Mouse (Mus musculus): ENCODE measurements at regions not wholly inside any gene's neighbourhood (a gene's known extent, or its start where the extent isn't known, plus 50 kb on each side); places are given as distances from the start of the nearest gene placed in this dataset.

DNA sequence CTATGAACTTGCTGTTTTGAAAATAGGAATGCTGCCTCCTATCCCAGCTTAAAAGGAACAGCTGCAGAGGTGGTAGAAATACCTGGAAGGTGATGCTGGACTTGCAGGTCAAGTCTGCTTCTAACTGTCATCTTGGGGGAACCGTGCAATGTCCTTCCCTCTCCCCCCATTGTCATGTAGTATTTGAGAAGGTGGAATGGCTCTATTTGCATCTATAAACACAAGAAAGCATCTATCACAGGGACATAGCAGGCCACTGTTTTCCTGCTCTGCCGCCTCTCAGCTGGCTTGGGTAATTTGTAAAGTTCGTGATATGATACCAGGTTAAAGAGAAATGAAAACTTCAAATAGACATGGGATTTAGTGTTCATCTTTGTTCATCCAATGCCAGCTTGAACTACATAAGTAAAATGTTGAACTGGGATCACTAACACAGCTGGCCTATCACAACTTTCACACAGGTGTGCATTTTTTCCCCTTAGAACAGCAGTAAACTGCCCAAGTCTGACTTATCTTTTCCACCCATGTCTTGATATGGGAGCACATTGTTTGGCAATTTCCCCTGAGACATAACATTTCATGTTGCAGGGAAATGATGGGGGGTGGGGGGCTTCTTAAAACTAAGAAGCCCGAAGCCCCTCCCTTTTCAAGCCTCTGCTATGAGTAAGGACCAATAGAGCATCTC lies 138.6 kb upstream of the Fndc3a start:
- ATAC-seq: no peak
- Histone ChIP-seq H3K4me1 (no peaks in the 10 kb centered on the region), H3K27me3 (replicated peaks) (no peaks in the 10 kb centered on the region), H3K4me2 (no peak overlapping the region), H3K4me3 (no peak overlapping the region), H3K27ac (no peak overlapping the region), H3K9me3 (replicated peaks) (no peaks in the 10 kb centered on the region), H3K9ac (no peak overlapping the region), H3K36me3 (no peaks in the 10 kb centered on the region)
- 65% methylated on average over 4 of the region's 4 CpGs for WGBS (ENCODE audit: insufficient replicate concordance)

DNA sequence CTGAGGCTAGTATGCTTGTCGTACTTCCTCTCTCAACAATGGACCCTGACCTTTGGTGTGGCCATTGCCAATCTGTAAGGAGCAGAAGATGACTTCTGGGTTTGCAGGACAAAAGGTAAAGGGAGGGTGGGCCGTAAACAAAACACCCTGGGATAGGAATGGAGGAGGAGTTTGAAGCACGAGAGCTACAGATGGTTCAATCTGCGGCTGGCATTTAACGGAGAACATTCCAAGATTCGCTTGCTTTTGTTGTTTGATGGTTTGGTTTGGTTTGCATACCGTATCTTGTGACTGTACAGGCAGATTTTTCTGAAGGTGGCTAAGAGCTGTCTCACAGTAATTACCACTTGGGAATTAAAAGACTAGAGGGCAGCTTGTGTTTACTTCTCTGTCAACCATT lies 137.7 kb upstream of the Fndc3a start:
- Histone ChIP-seq H3K4me1 (no peaks in the 10 kb centered on the region), H3K9me3 (replicated peaks) (no peaks in the 10 kb centered on the region), H3K27me3 (replicated peaks) (no peaks in the 10 kb centered on the region), H3K27ac (no peak overlapping the region), H3K36me3 (no peaks in the 10 kb centered on the region), H3K9ac (no peak overlapping the region), H3K4me3 (no peak overlapping the region), H3K4me2 (no peak overlapping the region)
- WGBS (ENCODE audit: insufficient replicate concordance): 58% methylated on average over 7 of the region's 7 CpGs
- ATAC-seq: no peak

DNA sequence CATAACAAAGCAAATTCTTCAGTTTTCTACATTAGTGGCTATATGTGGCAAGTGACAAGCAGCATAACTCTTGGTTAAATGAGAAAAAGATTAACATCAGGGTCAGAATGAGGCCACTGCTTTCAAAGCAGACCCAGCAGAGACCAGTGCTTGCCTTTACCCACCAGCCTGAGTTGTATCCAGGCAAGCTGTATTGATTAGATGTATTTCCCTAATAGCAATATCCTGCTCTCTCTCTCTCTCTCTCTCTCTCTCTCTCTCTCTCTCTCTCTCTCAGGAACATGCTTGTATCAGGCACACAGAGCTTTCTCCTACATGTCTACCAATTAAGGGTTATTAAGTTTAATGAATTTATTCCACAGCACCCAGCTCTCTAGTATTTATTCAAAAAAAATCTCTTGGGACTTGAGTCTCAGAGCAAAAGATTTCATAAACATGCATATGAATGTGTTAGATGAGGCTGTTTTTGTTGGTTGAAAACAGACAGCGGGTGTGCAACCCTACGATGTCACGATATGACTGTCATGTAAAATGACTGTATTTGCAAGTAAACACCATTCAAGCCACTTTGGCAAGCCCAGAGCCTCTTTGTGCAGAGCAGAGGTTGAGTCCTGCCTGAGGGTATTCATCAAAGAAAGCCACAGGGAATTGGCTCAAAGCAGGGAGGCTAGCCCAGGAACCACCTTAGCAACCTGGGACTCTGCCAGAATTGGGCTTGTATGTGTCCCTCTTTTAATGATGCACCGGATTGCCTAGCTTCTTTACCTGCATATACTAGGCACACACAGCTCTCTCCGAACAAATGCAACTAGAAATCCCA lies 136.0 kb upstream of the Fndc3a start:
- Histone ChIP-seq H3K27me3 (replicated peaks) (no peaks in the 10 kb centered on the region), H3K4me2 (no peak overlapping the region), H3K4me3 (no peak overlapping the region), H3K4me1 (no peaks in the 10 kb centered on the region), H3K36me3 (no peaks in the 10 kb centered on the region), H3K9me3 (replicated peaks) (no peaks in the 10 kb centered on the region), H3K27ac (no peak overlapping the region), H3K9ac (no peak overlapping the region)
- WGBS (ENCODE audit: insufficient replicate concordance): 76% methylated on average over 5 of the region's 5 CpGs
- ATAC-seq: no peak

GRCm38 (mm10) chr14:72844753-72845369 lies 135.1 kb upstream of the Fndc3a start:
- no peak overlapping the region for H3K4me3 ChIP-seq
- H3K4me2 ChIP-seq: no peak overlapping the region
- WGBS (ENCODE audit: insufficient replicate concordance): 53% methylated on average over 5 of the region's 5 CpGs
- no peaks in the 10 kb centered on the region for H3K9me3 ChIP-seq (replicated peaks)
- H3K9ac ChIP-seq: no peak overlapping the region
- H3K27ac ChIP-seq: no peak overlapping the region
- no peaks in the 10 kb centered on the region for H3K36me3 ChIP-seq
- H3K4me1 ChIP-seq: no peaks in the 10 kb centered on the region
- H3K27me3 ChIP-seq (replicated peaks): no peaks in the 10 kb centered on the region
- no peak for ATAC-seq

GRCm38 (mm10) chr14:72841753-72842152 lies 131.9 kb upstream of the Fndc3a start:
- no peak for ATAC-seq
- WGBS (ENCODE audit: insufficient replicate concordance): 73% methylated on average over 1 of the region's 1 CpGs
- Histone ChIP-seq H3K4me3 (no peak overlapping the region), H3K4me1 (no peaks in the 10 kb centered on the region), H3K9me3 (replicated peaks) (no peaks in the 10 kb centered on the region), H3K36me3 (no peaks in the 10 kb centered on the region), H3K9ac (no peak overlapping the region), H3K27me3 (replicated peaks) (no peaks in the 10 kb centered on the region), H3K4me2 (no peak overlapping the region), H3K27ac (no peak overlapping the region)

DNA sequence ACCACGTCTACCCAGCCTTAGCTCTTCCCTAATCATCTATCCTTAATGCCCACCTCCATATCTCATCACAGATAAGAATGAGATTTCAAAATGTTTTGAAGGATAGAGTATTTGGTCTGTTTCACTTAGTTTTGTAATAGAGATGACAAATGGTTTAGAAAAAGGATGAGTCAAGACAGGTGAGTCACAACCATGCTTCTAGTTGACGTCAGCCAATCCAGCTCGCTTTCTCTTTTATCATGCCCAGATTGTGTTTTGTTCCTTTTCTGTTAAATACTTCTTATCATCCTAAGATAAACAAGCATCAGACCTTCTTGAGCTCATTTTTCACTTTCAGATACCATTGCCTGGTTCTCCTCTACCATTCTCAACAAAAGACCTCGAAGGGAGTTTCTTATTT lies 125.4 kb upstream of the Fndc3a start:
- no peak for ATAC-seq
- Histone ChIP-seq H3K36me3 (no peaks in the 10 kb centered on the region), H3K27me3 (replicated peaks) (no peaks in the 10 kb centered on the region), H3K4me1 (no peaks in the 10 kb centered on the region), H3K4me3 (no peak overlapping the region), H3K9me3 (replicated peaks) (no peaks in the 10 kb centered on the region), H3K9ac (no peak overlapping the region), H3K27ac (no peak overlapping the region), H3K4me2 (no peak overlapping the region)
- 68% methylated on average over 4 of the region's 4 CpGs for WGBS (ENCODE audit: insufficient replicate concordance)

DNA sequence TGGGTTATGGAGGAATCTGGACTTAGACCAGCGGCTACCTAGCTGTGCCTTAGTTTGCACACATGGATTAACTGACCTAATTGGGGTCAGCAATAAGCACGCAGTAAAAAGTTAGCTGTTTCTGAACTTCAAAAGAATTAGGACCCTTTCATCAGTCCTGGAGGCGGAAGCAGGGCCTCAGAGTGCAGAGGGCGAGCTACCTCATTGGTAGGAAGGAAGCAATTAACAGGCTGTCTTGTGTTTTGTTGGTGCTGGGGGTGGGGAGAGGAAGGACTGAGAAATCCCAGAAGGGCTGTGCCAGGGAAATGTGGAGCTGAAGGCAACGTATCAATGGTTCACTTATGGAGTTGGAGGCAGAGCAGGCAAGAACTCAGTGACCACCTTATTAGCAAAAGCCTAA lies 119.5 kb upstream of the Fndc3a start:
- H3K4me2 ChIP-seq: no peak overlapping the region
- H3K27ac ChIP-seq: no peak overlapping the region
- no peak for ATAC-seq
- WGBS (ENCODE audit: insufficient replicate concordance): 35% methylated on average over 5 of the region's 5 CpGs
- no peak overlapping the region for H3K9ac ChIP-seq
- H3K4me3 ChIP-seq: no peak overlapping the region
- no peaks in the 10 kb centered on the region for H3K9me3 ChIP-seq (replicated peaks)
- no peaks in the 10 kb centered on the region for H3K36me3 ChIP-seq
- no peaks in the 10 kb centered on the region for H3K27me3 ChIP-seq (replicated peaks)
- no peaks in the 10 kb centered on the region for H3K4me1 ChIP-seq

- no peak for ATAC-seq
- H3K4me3 ChIP-seq: no peak overlapping the region
- no peaks in the 10 kb centered on the region for H3K9me3 ChIP-seq (replicated peaks)
- H3K27ac ChIP-seq: no peak overlapping the region
- H3K27me3 ChIP-seq (replicated peaks): no peaks in the 10 kb centered on the region
- H3K36me3 ChIP-seq: no peaks in the 10 kb centered on the region
- no peaks in the 10 kb centered on the region for H3K4me1 ChIP-seq
- no peak overlapping the region for H3K9ac ChIP-seq
- WGBS (ENCODE audit: insufficient replicate concordance): 48% methylated on average over 4 of the region's 4 CpGs
- no peak overlapping the region for H3K4me2 ChIP-seq
Observed at GRCm38 (mm10) chr14:72825549-72825948, 115.7 kb upstream of the Fndc3a start.

DNA sequence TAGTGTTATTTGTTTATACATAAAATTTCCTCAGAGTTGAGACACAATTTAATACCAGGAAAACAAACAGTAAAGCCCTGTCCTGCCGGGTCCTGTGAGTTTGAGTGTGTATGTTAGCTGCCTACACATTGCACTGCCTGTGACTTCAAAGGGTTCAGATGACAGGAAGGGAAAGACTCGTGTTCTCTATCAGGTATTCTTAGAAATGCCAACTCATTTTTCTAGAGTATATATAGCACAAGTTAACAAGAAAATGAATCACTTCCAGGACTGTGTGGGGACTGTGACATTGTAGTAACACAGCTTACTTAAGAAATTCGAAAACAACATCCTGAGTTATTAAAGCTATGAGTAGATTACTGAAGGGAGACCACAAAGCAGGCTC lies 112.4 kb upstream of the Fndc3a start:
- 38% methylated on average over 3 of the region's 3 CpGs for WGBS (ENCODE audit: insufficient replicate concordance)

DNA sequence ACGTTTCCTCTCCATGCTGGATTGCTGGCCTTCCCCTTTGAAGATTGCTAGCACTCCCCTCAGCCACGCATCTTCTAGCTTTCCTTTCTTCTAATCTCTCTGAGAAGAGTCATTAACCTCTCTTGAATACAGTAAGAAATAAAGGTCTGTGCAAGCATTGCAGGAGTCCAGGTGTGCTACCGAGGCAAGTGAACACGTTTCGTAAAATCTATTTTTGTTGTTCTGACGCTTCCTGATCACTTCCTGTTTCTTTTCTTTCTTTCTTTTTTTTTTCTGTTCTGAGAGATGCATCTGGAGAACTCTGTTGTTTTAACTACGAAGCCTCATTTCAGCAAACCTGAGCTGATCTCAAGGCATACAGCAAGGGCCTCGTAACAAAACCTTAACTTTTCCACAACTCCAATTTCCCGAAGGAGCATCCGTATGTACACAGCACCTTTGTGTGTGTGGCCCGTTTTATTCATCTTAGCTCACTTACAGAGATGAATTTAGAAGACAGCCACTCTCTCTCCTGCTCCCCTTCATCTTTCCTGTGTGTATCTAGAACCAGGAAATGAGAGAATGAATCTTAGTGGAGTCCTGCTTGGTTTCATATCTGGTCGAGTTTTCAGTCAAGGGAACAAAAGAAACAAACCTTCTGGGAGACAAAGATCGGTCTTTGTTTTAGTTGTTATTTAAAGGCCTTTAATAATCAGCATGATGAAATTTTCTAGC lies 111.9 kb upstream of the Fndc3a start:
- H3K4me1 ChIP-seq: no peaks in the 10 kb centered on the region
- no peaks in the 10 kb centered on the region for H3K9me3 ChIP-seq (replicated peaks)
- no peak for ATAC-seq
- no peak overlapping the region for H3K9ac ChIP-seq
- no peak overlapping the region for H3K4me3 ChIP-seq
- 63% methylated on average over 13 of the region's 13 CpGs for WGBS (ENCODE audit: insufficient replicate concordance)
- no peak overlapping the region for H3K4me2 ChIP-seq
- H3K27ac ChIP-seq: no peak overlapping the region
- H3K36me3 ChIP-seq: no peaks in the 10 kb centered on the region
- no peaks in the 10 kb centered on the region for H3K27me3 ChIP-seq (replicated peaks)

More for the DNA sequence above, 112.4 kb upstream of the Fndc3a start:
- ATAC-seq: no peak
- H3K4me3 ChIP-seq: no peak overlapping the region
- H3K36me3 ChIP-seq: no peaks in the 10 kb centered on the region
- no peak overlapping the region for H3K27ac ChIP-seq
- no peak overlapping the region for H3K4me2 ChIP-seq
- no peaks in the 10 kb centered on the region for H3K9me3 ChIP-seq (replicated peaks)
- H3K4me1 ChIP-seq: no peaks in the 10 kb centered on the region
- H3K27me3 ChIP-seq (replicated peaks): no peaks in the 10 kb centered on the region
- H3K9ac ChIP-seq: no peak overlapping the region

GRCm38 (mm10) chr14:72819037-72819436 lies 109.2 kb upstream of the Fndc3a start:
- Histone ChIP-seq H3K27me3 (replicated peaks) (no peaks in the 10 kb centered on the region), H3K27ac (no peak overlapping the region), H3K4me2 (no peak overlapping the region), H3K4me3 (no peak overlapping the region), H3K9me3 (replicated peaks) (no peaks in the 10 kb centered on the region), H3K9ac (no peak overlapping the region), H3K4me1 (no peaks in the 10 kb centered on the region), H3K36me3 (no peaks in the 10 kb centered on the region)
- WGBS (ENCODE audit: insufficient replicate concordance): 72% methylated on average over 4 of the region's 4 CpGs
- ATAC-seq: no peak

GRCm38 (mm10) chr14:72817764-72818163 lies 108.0 kb upstream of the Fndc3a start:
- Histone ChIP-seq H3K4me2 (no peak overlapping the region), H3K4me1 (no peaks in the 10 kb centered on the region), H3K4me3 (no peak overlapping the region), H3K36me3 (no peaks in the 10 kb centered on the region), H3K9ac (no peak overlapping the region), H3K9me3 (replicated peaks) (no peaks in the 10 kb centered on the region), H3K27me3 (replicated peaks) (no peaks in the 10 kb centered on the region), H3K27ac (no peak overlapping the region)
- 68% methylated on average over 5 of the region's 5 CpGs for WGBS (ENCODE audit: insufficient replicate concordance)
- no peak for ATAC-seq

All from liver, embryonic 12.5 days (tissue).